Mouse (Mus musculus) forebrain, embryonic 16.5 days (tissue): ENCODE measurements around the gene Plpp6. TPM values are rescaled to one million over a fixed set of nuclear protein-coding genes. Genes with fewer than 3 reads are reported as not detected.

Source experiments
- ATAC-seq: fragments of 200-750 bp; cut with Nextera tagmentation; 2 replicates; pipeline ENCODE4 v1.8.0; 2017; ENCODE audit warnings: mild to moderate bottlenecking, moderate library complexity
- H3K27ac ChIP-seq: fragments of 300-500 bp; sonication (generic); 2 replicates; pipeline ENCODE4 v1.5.1; 2014; ENCODE audit warnings: low read length, control low read depth
- H3K27me3 ChIP-seq: fragments of 300-500 bp; sonication (generic); replicated peaks from 2 replicates; pipeline ENCODE4 v1.6.1; 2014; ENCODE audit warnings: low read length; ENCODE audit not compliant: control insufficient read depth, insufficient read depth
- H3K36me3 ChIP-seq: fragments of 300-500 bp; sonication (generic); 2 replicates; pipeline ENCODE4 v1.6.1; 2014; ENCODE audit not compliant: control insufficient read depth, insufficient read depth
- H3K4me1 ChIP-seq: fragments of 300-500 bp; sonication (generic); replicated peaks from 2 replicates; pipeline ENCODE4 v1.6.1; 2014; ENCODE audit warnings: low read length; ENCODE audit not compliant: control insufficient read depth, insufficient read depth
- H3K4me2 ChIP-seq: fragments of 300-500 bp; sonication (generic); 2 replicates; pipeline ENCODE4 v1.6.1; 2014; ENCODE audit warnings: mild to moderate bottlenecking, low read length, control low read depth
- H3K4me3 ChIP-seq: fragments of 300-500 bp; sonication (generic); replicated peaks from 2 replicates; pipeline ENCODE4 v1.5.1; 2014; ENCODE audit warnings: mild to moderate bottlenecking, low read length, control low read depth
- H3K9ac ChIP-seq: fragments of 300-500 bp; sonication (generic); replicated peaks from 2 replicates; pipeline ENCODE4 v1.6.1; 2014; ENCODE audit warnings: low read depth, low read length, control low read depth
- H3K9me3 ChIP-seq: fragments of 300-500 bp; sonication (generic); 2 replicates; pipeline ENCODE4 v1.6.1; 2016; ENCODE audit warnings: low read length; ENCODE audit not compliant: control insufficient read depth
- WGBS: fragments of 180-500 bp; shearing (Covaris S2); extraction: QIAGEN DNeasy Blood & Tissue Kit; methylation state at CpG from one replicate; pipeline ENCODE4 v1.1.7; 2014; 5-methylcytosine and 5-hydroxymethylcytosine counted together
- polyA plus RNA-seq: library from polyadenylated mRNA; unstranded; fragments of >200 nt; fragmentation: Nextera tagmentation; extraction: Ambion mirVana; gene quantifications from 2 replicates; pipeline ENCODE4 v1.2.1, GENCODE M21; 2015

Plpp6 gene
- polyA plus RNA-seq, 1 experiment from 2014 or later, result 8.9 TPM

DNA sequence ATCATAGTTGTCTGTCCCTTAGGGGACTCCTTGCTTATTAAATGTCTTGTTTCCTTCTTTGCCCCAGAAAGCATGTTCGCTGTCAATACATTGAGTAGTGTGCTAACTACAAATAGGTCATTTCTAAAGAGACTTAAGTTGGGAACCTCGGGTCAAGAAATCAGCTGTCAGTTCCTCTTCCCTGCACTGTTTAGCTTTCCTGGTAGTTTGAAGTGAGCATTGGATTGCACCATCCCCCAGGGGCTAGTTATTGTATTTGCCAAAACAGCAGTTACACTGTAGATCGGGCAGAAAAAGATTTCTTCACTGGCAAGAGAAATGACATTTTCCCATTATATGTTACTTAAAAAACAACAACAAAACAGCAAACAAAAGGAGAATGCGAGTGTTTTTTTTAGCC is 4.4 kb downstream of the Plpp6 start:
- ATAC-seq, result no peak
- H3K9me3 ChIP-seq, result no peaks in the 10 kb centered on the region
- 74% methylated on average over 4 of the region's 4 CpGs for WGBS

DNA sequence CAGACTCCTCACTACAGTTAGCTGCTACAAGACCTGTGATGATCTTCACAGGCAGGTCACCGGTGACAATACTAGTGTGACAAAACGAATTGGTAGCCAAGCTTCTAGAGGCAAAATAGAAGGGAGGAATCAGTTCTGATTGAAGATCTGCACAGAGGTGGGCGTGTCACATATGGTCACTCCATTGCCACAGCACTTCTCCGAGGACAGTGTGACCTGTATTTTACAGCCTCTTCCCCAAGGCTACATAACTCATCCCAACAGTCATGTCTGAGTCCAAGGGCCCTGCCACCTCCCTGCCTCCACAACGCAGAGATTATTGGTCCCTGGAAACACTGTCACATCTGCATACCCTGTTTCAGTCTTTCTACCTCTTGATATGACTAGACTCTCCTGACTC is 5.5 kb downstream of the Plpp6 start:
- Histone ChIP-seq H3K9me3 (no peaks in the 10 kb centered on the region), H3K36me3 (no peaks in the 10 kb centered on the region)
- ATAC-seq, result no peak

More for the DNA sequence above, 4.4 kb downstream of the Plpp6 start:
- Histone ChIP-seq H3K36me3 (no peaks in the 10 kb centered on the region), H3K4me1 (peaks cover 22% of the 10 kb centered on the region), H3K27me3 (no peaks in the 10 kb centered on the region), H3K27ac (no peak overlapping the region), H3K9ac (no peak overlapping the region), H3K4me2 (no peak overlapping the region), H3K4me3 (no peak overlapping the region)

DNA sequence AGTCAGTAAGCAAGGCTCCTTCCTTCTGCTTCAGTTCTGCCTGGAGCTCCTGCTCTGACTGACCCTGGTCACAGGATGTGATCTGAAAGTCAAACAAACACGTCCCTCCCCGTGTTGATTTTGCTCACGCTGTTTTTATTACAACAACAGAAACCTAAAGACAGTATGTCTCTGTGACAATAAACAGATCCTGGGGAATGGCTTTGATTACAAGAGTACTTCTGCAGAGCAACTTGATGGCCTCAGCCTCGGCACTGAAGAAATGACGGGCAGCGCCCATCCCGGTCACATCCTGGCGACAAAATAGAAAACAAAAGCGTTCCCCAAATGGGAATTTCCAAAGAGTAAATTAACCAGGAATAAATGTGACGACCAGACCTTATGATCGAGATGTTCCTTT is 6.5 kb downstream of the Plpp6 start:
- no peak for ATAC-seq
- H3K4me3 ChIP-seq, result no peak overlapping the region
- peaks cover 2% of the 10 kb centered on the region; the same call in 1 of the 2 replicates for H3K9me3 ChIP-seq
- no peak overlapping the region for H3K9ac ChIP-seq
- H3K4me2 ChIP-seq, result no peak overlapping the region
- WGBS, result 88% methylated on average over 11 of the region's 11 CpGs
- H3K4me1 ChIP-seq, result peaks cover 16% of the 10 kb centered on the region
- H3K27ac ChIP-seq, result no peak overlapping the region
- no peaks in the 10 kb centered on the region for H3K36me3 ChIP-seq
- H3K27me3 ChIP-seq, result no peaks in the 10 kb centered on the region

More for the DNA sequence above, 5.5 kb downstream of the Plpp6 start:
- no peak overlapping the region for H3K4me2 ChIP-seq
- peaks cover 19% of the 10 kb centered on the region for H3K4me1 ChIP-seq
- no peak overlapping the region for H3K9ac ChIP-seq
- 89% methylated on average over 5 of the region's 5 CpGs for WGBS
- no peak overlapping the region for H3K4me3 ChIP-seq
- H3K27ac ChIP-seq, result no peak overlapping the region
- H3K27me3 ChIP-seq, result no peaks in the 10 kb centered on the region

DNA sequence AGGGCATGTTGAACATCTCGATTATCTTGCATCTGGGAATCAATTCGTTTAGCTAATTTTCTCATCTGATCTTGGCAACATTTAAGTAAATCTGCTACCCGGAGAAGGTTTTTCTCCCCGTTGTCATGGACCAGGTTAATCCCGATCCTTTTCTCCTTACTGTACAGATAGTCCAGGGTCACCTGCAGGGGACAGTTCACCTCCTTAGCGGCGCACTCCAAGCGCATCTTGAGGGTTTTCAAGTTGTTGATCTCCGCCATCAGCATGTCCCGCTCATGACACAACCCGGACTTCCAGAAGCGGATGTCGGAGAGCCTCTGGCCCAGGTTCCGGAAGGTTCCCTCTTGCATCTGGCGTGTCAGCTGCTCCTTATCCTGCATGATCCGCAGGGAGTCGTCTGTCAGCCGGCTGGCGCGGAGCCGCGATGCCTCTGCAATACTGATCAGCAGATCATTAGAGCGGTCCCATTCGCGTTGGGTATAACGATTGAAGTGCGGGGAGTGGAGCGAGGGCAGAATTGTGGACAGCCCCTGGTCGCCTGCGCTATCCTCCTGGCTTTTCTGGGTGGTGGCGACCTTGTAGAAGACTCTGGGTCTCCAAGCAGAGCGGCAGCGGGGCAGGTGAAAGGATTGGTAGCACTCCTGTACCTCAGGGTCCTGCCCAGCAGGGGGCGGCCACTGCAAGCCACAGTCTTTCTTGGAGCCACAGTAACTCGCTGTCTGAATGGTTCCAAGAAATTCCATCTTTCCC is 11.3 kb downstream of the Plpp6 start:
- Histone ChIP-seq H3K9me3 (peaks cover 2% of the 10 kb centered on the region; the same call in 1 of the 2 replicates), H3K4me1 (peaks cover 7% of the 10 kb centered on the region; the same call in 1 of the 2 replicates), H3K36me3 (no peaks in the 10 kb centered on the region), H3K27me3 (no peaks in the 10 kb centered on the region), H3K27ac (no peak overlapping the region), H3K9ac (peak overlapping the region; percentile 55), H3K4me3 (peak overlapping the region; percentile 48), H3K4me2 (peak overlapping the region; percentile 71)
- WGBS, result 17% methylated on average over 35 of the region's 35 CpGs
- peak; percentile 88 for ATAC-seq

DNA sequence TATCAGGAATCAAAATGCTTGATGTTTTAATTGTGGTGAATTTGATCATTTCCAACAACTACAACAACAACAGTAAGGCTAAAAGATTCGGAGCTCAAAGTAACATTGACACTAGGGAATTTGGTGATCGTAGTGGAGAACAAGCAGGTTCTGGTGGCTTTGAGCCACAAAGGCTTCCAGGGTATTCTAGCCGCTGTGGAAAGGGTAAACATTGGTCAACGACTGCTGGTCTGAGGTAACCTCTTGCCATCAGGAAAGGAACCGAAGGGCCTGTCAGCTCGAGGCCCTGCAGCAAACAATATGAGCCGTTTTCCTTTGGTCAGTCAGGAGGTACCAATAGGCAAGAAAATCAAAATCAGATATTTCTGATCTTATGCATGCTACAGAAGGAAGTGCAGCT is 18.9 kb downstream of the Plpp6 start:
- Histone ChIP-seq H3K36me3 (no peaks in the 10 kb centered on the region), H3K4me2 (no peak overlapping the region), H3K9ac (no peak overlapping the region), H3K9me3 (no peaks in the 10 kb centered on the region), H3K4me3 (no peak overlapping the region), H3K27ac (no peak overlapping the region), H3K4me1 (no peaks in the 10 kb centered on the region), H3K27me3 (no peaks in the 10 kb centered on the region)
- 92% methylated on average over 7 of the region's 7 CpGs for WGBS
- no peak for ATAC-seq

DNA sequence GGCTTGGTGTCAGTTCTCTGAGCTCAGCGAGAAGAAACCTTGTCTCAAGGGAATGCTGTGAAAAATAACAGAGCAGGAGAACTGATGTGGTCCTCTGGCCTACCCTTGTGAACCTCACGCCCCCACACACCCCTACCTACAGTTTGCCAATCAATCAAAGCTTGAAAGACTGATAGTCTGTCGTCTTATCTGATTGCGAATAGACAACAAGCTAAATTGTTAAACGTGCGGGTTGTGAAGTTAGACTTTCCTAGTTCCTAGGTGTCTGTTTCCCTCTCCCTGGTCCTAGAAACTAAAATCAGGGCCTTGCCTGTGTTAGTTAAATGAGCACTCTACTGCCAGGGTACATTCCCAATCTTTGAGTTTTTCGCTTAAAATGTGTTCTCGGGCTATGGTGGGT is 25.8 kb downstream of the Plpp6 start:
- Histone ChIP-seq H3K4me3 (peak overlapping the region; percentile 99), H3K27ac (no peak overlapping the region; the same call in 1 of the 2 replicates), H3K27me3 (no peaks in the 10 kb centered on the region), H3K9ac (no peak overlapping the region; the same call in 1 of the 2 replicates), H3K4me2 (peak overlapping the region; percentile 73), H3K36me3 (peaks cover 7% of the 10 kb centered on the region; the same call in 1 of the 2 replicates), H3K9me3 (no peaks in the 10 kb centered on the region), H3K4me1 (peaks cover 17% of the 10 kb centered on the region)
- WGBS, result 77% methylated on average over 8 of the region's 8 CpGs
- no peak for ATAC-seq

DNA sequence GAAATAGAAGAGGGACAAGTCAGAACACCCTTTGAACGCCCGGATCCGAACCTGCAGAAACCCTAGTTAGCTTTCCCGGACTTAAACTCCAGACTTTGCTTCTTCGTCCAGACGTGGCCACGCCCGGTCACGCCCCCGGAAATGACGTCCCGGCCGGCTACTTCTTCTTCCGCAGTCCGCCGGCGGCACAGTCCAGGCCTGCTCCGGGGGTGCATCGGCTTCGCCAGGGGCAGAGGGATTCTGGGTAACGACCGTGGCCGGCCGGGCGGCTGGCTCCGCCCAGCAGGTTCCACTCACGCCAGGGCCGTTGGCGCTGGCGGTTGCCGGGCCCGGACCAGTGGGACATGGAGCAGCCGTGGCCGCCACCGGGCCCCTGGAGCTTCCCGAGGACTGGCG is 26.4 kb downstream of the Plpp6 start, which contains the start of gene Cdc37l1:
TSS of gene Cdc37l1 (plus strand) at position 159 of the 396 bp plus-strand sequence.
- Histone ChIP-seq H3K4me1 (peaks cover 24% of the 10 kb centered on the region), H3K9me3 (no peaks in the 10 kb centered on the region), H3K4me2 (peak within 1 kb of the TSS; percentile 73), H3K4me3 (peak within 1 kb of the TSS; percentile 99), H3K27me3 (no peaks in the 10 kb centered on the region), H3K27ac (peak within 1 kb of the TSS; percentile 80), H3K36me3 (peaks cover 7% of the 10 kb centered on the region; the same call in 1 of the 2 replicates), H3K9ac (peak within 1 kb of the TSS; percentile 90)
- peak; percentile 96 for ATAC-seq
- 0% methylated on average over 37 of the region's 37 CpGs for WGBS

DNA sequence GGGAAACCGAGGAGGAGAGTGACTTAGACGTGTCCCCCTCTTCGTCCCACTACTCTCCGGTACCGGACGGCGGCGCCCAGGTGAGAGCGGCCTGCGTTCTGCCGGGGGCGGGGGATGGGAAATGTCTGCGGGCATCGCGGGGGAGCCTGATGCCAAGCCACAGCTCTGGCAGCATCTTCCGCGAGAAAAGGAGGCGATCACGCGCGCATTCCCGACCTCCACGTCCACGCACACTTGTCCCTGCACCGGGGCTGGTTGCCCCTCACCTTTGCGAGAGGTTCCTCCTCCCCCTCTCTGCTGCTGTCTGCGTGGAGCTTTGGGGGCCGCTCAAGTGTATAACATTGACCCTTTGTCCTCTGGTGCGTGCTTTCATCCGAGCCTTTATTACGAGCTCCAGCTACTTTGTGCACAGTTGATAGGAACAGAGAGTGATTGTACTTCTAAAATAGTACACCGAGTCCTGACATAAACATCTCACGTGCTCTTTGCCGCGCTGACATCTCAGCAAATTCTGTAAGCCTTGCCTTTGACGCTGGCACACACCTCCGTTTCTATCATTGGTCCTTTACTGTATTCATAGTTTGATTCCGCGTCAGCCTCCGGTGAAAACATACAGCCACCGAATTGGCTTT is 27.0 kb downstream of the Plpp6 start:
- WGBS, result 0% methylated on average over 37 of the region's 41 CpGs
- peaks cover 29% of the 10 kb centered on the region for H3K4me1 ChIP-seq

DNA sequence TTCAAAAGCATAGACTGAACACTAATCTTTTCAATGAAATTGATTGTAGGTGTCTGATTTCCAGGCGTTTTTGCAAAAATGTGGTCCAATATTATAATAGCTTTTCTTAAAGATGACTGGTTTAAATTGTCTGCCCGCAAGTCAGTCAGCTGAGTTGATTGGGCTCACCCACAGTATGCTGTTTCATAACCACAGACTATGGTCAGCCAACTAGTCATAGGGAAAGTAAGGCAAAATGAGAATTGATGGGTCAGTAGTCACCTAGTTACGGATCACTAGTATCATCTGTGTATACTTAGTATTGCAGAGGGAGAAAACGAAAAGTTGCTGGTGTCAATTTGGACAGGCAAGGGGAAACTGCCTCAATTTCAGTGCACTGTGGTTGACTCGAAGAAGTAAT is 27.6 kb downstream of the Plpp6 start:
- H3K4me2 ChIP-seq, result peak overlapping the region; percentile 73
- peaks cover 14% of the 10 kb centered on the region for H3K36me3 ChIP-seq
- H3K9ac ChIP-seq, result peak overlapping the region; percentile 90
- ATAC-seq, result no peak
- 74% methylated on average over 5 of the region's 5 CpGs for WGBS
- H3K4me3 ChIP-seq, result peak overlapping the region; percentile 99
- H3K27me3 ChIP-seq, result no peaks in the 10 kb centered on the region
- no peaks in the 10 kb centered on the region for H3K9me3 ChIP-seq
- peaks cover 29% of the 10 kb centered on the region for H3K4me1 ChIP-seq
- no peak overlapping the region for H3K27ac ChIP-seq

More for the DNA sequence above, 27.0 kb downstream of the Plpp6 start:
- peaks cover 11% of the 10 kb centered on the region for H3K36me3 ChIP-seq
- H3K9ac ChIP-seq, result peak overlapping the region; percentile 90
- ATAC-seq, result peak; percentile 26; the same call in 1 of the 2 replicates
- H3K27ac ChIP-seq, result peak overlapping the region; percentile 80
- peak overlapping the region; percentile 99 for H3K4me3 ChIP-seq
- peak overlapping the region; percentile 73 for H3K4me2 ChIP-seq
- no peaks in the 10 kb centered on the region for H3K9me3 ChIP-seq
- H3K27me3 ChIP-seq, result no peaks in the 10 kb centered on the region
